Mouse (Mus musculus): ENCODE measurements around the gene Glb1l2. TPM values are rescaled to one million over a fixed set of nuclear protein-coding genes. Genes with fewer than 3 reads are reported as not detected.

The Glb1l2 gene
- total RNA-seq, 4 experiments from 2014 or later: 0.20 to 0.95 (median 0.42) TPM

DNA sequence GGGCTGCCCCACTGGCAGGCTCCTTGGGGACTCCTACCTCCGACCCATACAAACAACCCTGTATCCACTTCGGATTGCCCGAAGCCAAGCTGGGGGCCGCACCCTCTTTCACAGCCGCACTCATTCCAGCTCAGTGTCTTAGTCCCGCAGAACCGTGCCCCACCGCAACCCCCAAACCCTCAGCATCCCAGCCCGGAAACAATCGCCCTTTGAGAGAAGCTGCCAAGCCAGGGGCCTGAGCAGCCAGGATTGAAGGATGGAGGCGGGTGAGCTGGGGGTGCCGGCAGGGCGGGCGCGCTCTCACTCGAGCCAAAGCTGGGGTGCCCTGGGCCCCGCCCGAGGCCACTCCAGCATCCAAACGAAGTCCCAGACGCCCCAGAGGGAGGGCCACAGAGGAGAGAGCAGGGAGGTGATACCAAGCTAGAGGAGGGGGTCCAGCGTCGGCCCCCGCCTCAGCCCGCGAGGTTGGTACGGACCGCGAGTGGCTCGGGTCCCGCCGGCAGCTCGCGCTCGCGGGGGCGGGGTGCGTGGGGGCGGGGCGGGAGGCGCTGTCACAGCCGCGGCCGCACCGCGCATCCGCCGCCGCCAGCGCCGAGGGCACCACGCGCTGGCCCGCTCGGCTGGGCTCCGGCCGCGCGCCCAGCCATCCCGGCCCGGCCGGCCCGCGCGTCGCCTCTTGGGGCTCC, 72.9 kb downstream of the Glb1l2 start, which contains the start of gene B3gat1:
B3gat1 (plus strand) TSS at position 523 of the 686 bp plus-strand sequence.
- peak in 1 of 2 experiments; percentile 57 for DNase-seq (ENCODE audit: low spot score in 2 of 2)

- DNase-seq (ENCODE audit: low spot score in 2 of 2): peak in 1 of 2 experiments; percentile 46
These were observed 77.7 kb downstream of the Glb1l2 start for GRCm38 (mm10) chr9:26728556-26728955.

DNA sequence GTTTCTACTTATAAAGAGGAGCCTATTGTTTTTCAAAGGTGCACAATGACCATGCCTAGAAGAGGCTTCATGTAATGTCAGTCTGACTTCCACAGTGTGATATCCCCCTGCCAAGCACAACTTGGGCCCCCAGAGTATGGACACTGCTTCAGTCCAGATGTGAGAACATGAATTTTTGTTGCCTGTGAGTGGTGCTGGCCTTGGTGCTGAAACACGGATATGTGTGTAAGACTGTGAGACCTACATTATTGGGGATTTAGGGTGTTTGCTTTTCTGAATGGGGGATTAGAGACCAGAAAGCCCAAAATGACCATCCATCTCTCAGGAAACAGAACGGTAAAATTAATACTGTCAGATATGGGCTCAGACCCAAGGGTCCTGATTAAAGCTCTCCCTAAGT, 78.8 kb downstream of the Glb1l2 start:
- no peak for DNase-seq (ENCODE audit: low spot score in 2 of 2)

DNA sequence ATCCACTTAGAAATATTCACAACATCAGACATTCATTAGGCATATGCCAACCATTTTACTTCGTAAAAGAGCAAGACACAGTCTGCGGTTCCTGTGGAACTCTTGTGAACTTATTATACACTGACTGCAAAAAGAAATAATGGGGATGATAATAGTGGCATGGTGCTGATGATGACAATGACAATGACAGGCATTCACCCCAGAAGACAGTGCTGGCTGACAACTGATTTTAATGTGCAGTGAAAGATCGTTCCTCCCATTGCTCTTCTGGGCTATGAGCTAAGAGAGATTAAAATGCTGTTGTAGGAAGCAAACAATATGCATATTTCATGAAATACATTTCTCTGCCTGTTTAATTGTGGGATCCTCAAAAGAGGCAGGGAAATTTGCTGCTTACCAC, 80.6 kb downstream of the Glb1l2 start:
- no peak for DNase-seq (ENCODE audit: low spot score in 2 of 2)

- no peak for DNase-seq (ENCODE audit: low spot score in 2 of 2)
These were observed 84.5 kb downstream of the Glb1l2 start for GRCm38 (mm10) chr9:26721771-26722170.

DNA sequence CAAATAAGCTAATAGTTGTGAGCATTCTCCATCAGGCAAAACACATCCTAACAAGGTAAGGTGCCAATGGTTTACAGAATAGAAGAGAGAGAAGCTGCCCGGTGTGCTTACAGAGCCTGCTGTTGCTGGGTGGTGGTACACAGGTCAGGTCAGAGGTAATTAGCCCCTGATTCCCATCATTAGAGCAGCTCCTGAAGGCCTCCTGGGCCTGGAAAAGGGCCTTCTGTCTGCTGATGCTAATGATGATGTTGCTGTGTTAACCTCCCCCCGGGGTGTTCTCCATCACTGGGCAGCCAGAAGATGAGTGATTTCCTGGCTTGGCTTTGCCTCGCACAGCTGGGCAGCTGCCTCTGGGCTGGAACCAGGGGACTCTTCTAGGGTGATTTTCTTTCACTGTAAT, 87.9 kb downstream of the Glb1l2 start:
- DNase-seq (ENCODE audit: low spot score in 2 of 2): no peak

Other genes starting within 250 kb of the Glb1l2 start
- gene B3gat1, start 72.7 kb downstream of the Glb1l2 start, total RNA-seq (2022): 100 to 1,000 TPM; 169 to 190 (median 171) TPM
- not detected for gene Glb1l3, start 54.4 kb upstream of the Glb1l2 start, total RNA-seq (2022)
- gene Gm1110, start 116.6 kb upstream of the Glb1l2 start, total RNA-seq (2022): not detected
- 10 to 100 TPM; 27.7 to 39.5 (median 38.0) TPM for gene Acad8, start 193.1 kb upstream of the Glb1l2 start, total RNA-seq (2022)
- gene Thyn1, start 193.2 kb upstream of the Glb1l2 start, total RNA-seq (2022): 10 to 100 TPM; 63.5 to 66.8 (median 64.3) TPM
- 100 to 1,000 TPM in 2 of 4 experiments, 10 to 100 TPM in 2; 91.6 to 107 (median 97.7) TPM for gene Vps26b, start 223.6 kb upstream of the Glb1l2 start, total RNA-seq (2022)
- gene Ncapd3, start 223.7 kb upstream of the Glb1l2 start, total RNA-seq (2022): 10 to 100 TPM; 19.1 to 21.7 (median 19.4) TPM